Mouse (Mus musculus): ENCODE measurements at regions not wholly inside any gene's neighbourhood (a gene's known extent, or its start where the extent isn't known, plus 50 kb on each side); places are given as distances from the start of the nearest gene placed in this dataset.
A peak's percentile ranks its signal among the peaks of the same experiment; 100 is the strongest.

DNA sequence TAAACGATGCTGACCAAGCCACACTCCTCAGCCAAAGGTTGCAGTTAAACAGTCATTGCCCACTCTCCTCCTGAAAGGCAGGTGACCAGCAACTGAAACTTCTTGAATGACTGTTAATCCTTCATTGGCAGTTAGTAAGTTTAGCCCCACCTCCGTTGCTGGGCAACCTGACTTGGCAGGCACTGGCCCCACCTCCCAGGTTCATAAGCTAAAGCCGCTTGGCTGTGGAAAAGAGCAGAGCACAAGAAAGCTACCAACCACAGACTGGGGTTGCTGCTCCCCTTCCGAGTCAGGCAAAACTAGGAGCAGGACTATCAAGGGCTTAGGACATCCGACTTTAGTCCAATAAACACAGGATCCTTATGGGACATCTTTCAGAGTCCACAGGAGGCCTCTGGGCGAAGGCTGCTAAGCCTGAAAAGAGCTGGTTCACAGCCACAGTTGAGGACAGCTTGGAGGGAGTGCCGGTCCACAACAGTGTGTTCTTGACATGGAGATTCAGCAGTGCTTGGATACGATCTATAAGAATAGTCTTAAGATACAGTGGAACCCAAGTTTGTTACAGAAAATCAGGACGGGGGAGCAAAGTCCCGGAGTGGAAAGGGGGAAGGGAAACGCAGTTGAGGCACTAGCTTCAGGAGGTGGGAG, 67.7 kb upstream of the Kcnma1 start:
- no peak for DNase-seq
- no peak overlapping the region for H3K4me3 ChIP-seq (replicated peaks)
- H3K4me2 ChIP-seq = no peak overlapping the region
- 28% methylated on average over 11 of the region's 11 CpGs for WGBS (ENCODE audit: insufficient replicate concordance)
- no peaks in the 10 kb centered on the region for H3K27me3 ChIP-seq
- H3K9ac ChIP-seq = no peak overlapping the region
- no peak for ATAC-seq (ENCODE audit: low read depth)
- no peak overlapping the region for H3K27ac ChIP-seq
- H3K36me3 ChIP-seq = no peaks in the 10 kb centered on the region
- H3K4me1 ChIP-seq (replicated peaks) = no peaks in the 10 kb centered on the region
- no peaks in the 10 kb centered on the region for H3K9me3 ChIP-seq (replicated peaks)

DNA sequence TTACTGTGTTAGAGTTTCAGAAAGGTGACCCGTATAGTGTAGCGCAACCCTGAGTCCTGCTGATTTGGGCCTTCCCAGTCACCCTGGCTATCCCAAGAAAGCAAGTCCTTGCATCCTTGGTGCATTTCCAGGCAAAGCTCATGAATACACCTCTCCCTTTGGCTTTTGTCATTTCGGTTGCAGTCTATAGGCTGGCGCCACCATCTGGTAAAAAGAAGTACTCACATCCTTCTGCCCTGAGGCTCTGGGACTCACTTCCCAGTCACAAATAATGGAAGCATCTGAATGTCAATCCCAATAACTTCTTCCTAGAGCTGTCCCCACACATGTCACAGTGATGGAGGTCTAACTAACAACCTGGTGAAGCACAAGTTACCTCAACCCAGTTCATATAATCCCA, 54.4 kb upstream of the Kcnma1 start:
- Histone ChIP-seq H3K36me3 (no peaks in the 10 kb centered on the region), H3K4me2 (no peak overlapping the region), H3K9me3 (replicated peaks) (no peaks in the 10 kb centered on the region), H3K27me3 (no peaks in the 10 kb centered on the region), H3K4me3 (replicated peaks) (no peak overlapping the region), H3K4me1 (replicated peaks) (no peaks in the 10 kb centered on the region), H3K9ac (no peak overlapping the region), H3K27ac (no peak overlapping the region)
- no peak for ATAC-seq (ENCODE audit: low read depth)
- 48% methylated on average over 4 of the region's 4 CpGs for WGBS (ENCODE audit: insufficient replicate concordance)
- no peak for DNase-seq

DNA sequence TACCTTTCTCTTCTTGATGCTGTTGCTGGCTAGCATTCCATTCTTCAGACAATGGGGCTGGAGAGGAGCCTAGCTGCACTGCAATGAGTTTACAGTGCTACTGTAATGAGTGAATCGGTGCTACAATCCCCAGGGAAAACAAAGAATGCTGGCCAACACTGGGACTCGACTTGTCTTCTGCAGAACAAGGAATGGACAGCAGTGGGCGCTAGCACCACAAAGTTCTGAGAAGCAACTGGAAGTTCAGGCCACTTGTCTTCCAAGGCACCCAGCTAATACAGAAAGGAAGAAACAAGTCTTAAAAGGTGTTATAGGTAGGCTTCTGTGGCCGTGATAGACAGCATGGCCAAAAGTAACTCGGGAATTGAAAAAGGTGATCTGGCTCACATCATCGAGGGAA, 53.4 kb upstream of the Kcnma1 start:
- H3K4me3 ChIP-seq (replicated peaks) = no peak overlapping the region
- H3K27ac ChIP-seq = no peak overlapping the region
- H3K9me3 ChIP-seq (replicated peaks) = no peaks in the 10 kb centered on the region
- no peaks in the 10 kb centered on the region for H3K4me1 ChIP-seq (replicated peaks)
- no peaks in the 10 kb centered on the region for H3K27me3 ChIP-seq
- H3K36me3 ChIP-seq = no peaks in the 10 kb centered on the region
- no peak overlapping the region for H3K4me2 ChIP-seq
- WGBS (ENCODE audit: insufficient replicate concordance) = 31% methylated on average over 6 of the region's 6 CpGs
- DNase-seq = peak; percentile 14
- H3K9ac ChIP-seq = no peak overlapping the region
- no peak for ATAC-seq (ENCODE audit: low read depth)

DNA sequence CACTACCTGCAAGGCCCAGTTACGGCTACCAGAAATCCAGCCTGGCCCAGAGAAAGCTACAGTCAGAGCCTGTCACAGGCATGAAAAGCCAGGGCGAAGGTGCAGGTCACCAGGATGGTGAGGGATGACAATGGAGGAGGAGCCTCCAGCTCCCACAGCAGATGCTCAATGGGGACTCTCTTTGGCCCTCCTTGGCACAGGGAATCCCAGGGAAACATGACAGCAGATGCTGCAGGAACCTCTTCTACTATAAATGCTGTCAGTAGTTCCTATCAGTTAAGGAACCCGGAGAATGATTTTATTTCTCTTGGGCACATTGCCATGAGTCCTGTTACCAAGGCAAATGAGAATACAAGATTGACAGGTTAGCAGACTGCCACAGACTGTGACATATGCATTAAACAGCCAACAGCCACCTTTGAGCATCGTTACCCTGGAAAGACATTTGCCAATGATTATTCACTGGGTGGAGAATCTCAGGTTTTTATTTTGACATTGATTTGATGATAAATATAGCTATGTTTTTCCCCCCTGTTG, 51.0 kb upstream of the Kcnma1 start:
- Histone ChIP-seq H3K27ac (no peak overlapping the region), H3K4me3 (replicated peaks) (no peak overlapping the region), H3K9ac (no peak overlapping the region), H3K36me3 (no peaks in the 10 kb centered on the region), H3K9me3 (replicated peaks) (no peaks in the 10 kb centered on the region), H3K4me1 (replicated peaks) (no peaks in the 10 kb centered on the region), H3K4me2 (no peak overlapping the region), H3K27me3 (no peaks in the 10 kb centered on the region)
- DNase-seq (no peak), ATAC-seq (ENCODE audit: low read depth) (no peak)
- 57% methylated on average over 4 of the region's 4 CpGs for WGBS (ENCODE audit: insufficient replicate concordance)

Measured in liver, embryonic 13.5 days (tissue).